Mouse (Mus musculus) hindbrain, embryonic 14.5 days (tissue): ENCODE data around the gene Nif3l1. TPM values are rescaled to one million over a fixed set of nuclear protein-coding genes. Genes with fewer than 3 reads are reported as not detected.

Source experiments
- ATAC-seq: fragments of 200-750 bp; cut with Nextera tagmentation; 2 replicates; pipeline ENCODE4 v1.8.0; 2017; ENCODE audit warnings: moderate number of reproducible peaks, mild to moderate bottlenecking, moderate TSS enrichment, moderate library complexity; ENCODE audit not compliant: low FRiP score
- DNase-seq: peaks from one replicate; pipeline ENCODE4 v3.0.0-alpha.2; 2015; ENCODE audit warnings: low spot score
- H3K27ac ChIP-seq: fragments of 300-500 bp; sonication (generic); 2 replicates; pipeline ENCODE4 v1.5.1; 2014; ENCODE audit warnings: mild to moderate bottlenecking, moderate library complexity
- H3K27me3 ChIP-seq: fragments of 300-500 bp; sonication (generic); 2 replicates; pipeline ENCODE4 v1.6.1; 2014; ENCODE audit warnings: mild to moderate bottlenecking, low read length, mixed read lengths; ENCODE audit not compliant: control insufficient read depth, insufficient read depth
- H3K36me3 ChIP-seq: fragments of 300-500 bp; sonication (generic); replicated peaks from 2 replicates; pipeline ENCODE4 v1.6.1; 2014; ENCODE audit not compliant: control insufficient read depth, insufficient read depth
- H3K4me1 ChIP-seq: fragments of 300-500 bp; sonication (generic); replicated peaks from 2 replicates; pipeline ENCODE4 v1.6.1; 2014; ENCODE audit warnings: antibody characterized with exemption, low read length, mixed read lengths; ENCODE audit not compliant: control insufficient read depth, insufficient read depth
- H3K4me2 ChIP-seq: fragments of 300-500 bp; sonication (generic); replicated peaks from 2 replicates; pipeline ENCODE4 v1.6.1; 2014; ENCODE audit warnings: mild to moderate bottlenecking, moderate library complexity
- H3K4me3 ChIP-seq: fragments of 300-500 bp; sonication (generic); replicated peaks from 2 replicates; pipeline ENCODE4 v1.5.1; 2014; ENCODE audit warnings: mild to moderate bottlenecking, low read length
- H3K9ac ChIP-seq: fragments of 300-500 bp; sonication (generic); 2 replicates; pipeline ENCODE4 v1.6.1; 2014
- H3K9me3 ChIP-seq: fragments of 300-500 bp; sonication (generic); 2 replicates; pipeline ENCODE4 v1.6.1; 2016; ENCODE audit warnings: low read length; ENCODE audit not compliant: control insufficient read depth
- WGBS: fragments of 180-500 bp; shearing (Covaris S2); extraction: QIAGEN DNeasy Blood & Tissue Kit; methylation state at CpG from one replicate; pipeline ENCODE4 v1.1.7; 2014; 5-methylcytosine and 5-hydroxymethylcytosine counted together
- polyA plus RNA-seq: library from polyadenylated mRNA; unstranded; fragments of >200 nt; fragmentation: Nextera tagmentation; extraction: Ambion mirVana; gene quantifications from 2 replicates; pipeline ENCODE4 v1.2.1, GENCODE M21; 2014

Gene Nif3l1
- polyA plus RNA-seq, 1 experiment from 2014 or later, result 51.6 TPM

DNA sequence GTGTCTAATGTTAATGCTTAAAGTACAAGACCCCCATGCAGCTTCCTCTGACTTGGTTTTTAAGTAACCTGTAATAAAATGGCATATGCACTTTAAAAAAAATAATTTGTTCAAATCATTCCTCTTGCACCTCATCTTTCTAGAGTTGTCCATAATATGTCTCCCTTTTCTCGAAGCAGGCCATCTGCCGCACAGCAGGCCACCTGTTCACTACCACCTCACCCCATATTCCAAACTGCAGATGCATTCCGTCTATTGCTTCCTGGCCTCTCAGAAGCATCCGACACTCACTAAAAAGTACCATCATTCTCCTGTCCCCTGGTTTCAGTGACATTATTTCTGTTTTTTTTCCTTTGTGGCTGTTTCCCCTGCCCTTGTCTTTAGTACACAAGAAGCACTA lies 20.6 kb downstream of the Nif3l1 start:
- H3K27me3 ChIP-seq, result no peaks in the 10 kb centered on the region
- H3K9me3 ChIP-seq, result no peaks in the 10 kb centered on the region
- H3K4me1 ChIP-seq, result no peaks in the 10 kb centered on the region
- ATAC-seq (no peak), DNase-seq (no peak)
- H3K36me3 ChIP-seq, result peaks cover 85% of the 10 kb centered on the region
- WGBS, result 94% methylated on average over 4 of the region's 4 CpGs
- H3K4me2 ChIP-seq, result no peak overlapping the region
- no peak overlapping the region for H3K4me3 ChIP-seq
- H3K9ac ChIP-seq, result no peak overlapping the region
- H3K27ac ChIP-seq, result no peak overlapping the region

DNA sequence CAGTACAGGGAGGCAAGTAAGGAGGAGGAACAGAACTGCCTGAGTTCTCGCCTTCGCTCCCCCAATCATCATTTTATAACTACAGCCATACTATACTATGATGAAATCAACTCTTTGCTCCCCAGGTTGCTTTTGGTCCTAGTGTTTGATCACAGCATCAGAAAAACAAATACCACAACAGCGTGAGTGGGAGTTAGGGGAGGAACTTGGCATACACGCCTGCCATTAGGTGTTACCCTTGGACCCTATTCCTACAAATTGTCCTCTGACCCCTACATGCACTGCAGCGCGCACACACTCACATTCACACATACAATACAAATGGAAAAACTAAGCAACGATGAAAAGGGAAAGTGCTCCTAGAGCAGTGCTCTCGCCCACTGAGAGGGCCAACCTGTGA lies 30.7 kb downstream of the Nif3l1 start:
- peaks cover 94% of the 10 kb centered on the region for H3K36me3 ChIP-seq
- DNase-seq, result no peak
- H3K27ac ChIP-seq, result no peak overlapping the region
- no peak overlapping the region for H3K4me2 ChIP-seq
- no peaks in the 10 kb centered on the region for H3K4me1 ChIP-seq
- 99% methylated on average over 8 of the region's 8 CpGs for WGBS
- H3K9ac ChIP-seq, result no peak overlapping the region
- H3K9me3 ChIP-seq, result no peaks in the 10 kb centered on the region
- no peaks in the 10 kb centered on the region for H3K27me3 ChIP-seq
- H3K4me3 ChIP-seq, result no peak overlapping the region
- no peak for ATAC-seq

GRCm38 (mm10) chr1:58482647-58483046 lies 37.7 kb downstream of the Nif3l1 start:
- Histone ChIP-seq H3K36me3 (peaks cover 88% of the 10 kb centered on the region), H3K4me1 (no peaks in the 10 kb centered on the region), H3K9ac (no peak overlapping the region), H3K4me2 (no peak overlapping the region), H3K27ac (no peak overlapping the region), H3K4me3 (no peak overlapping the region), H3K9me3 (no peaks in the 10 kb centered on the region), H3K27me3 (no peaks in the 10 kb centered on the region)
- ATAC-seq (no peak), DNase-seq (no peak)
- 91% methylated on average over 4 of the region's 4 CpGs for WGBS

- Histone ChIP-seq H3K4me2 (no peak overlapping the region), H3K9me3 (no peaks in the 10 kb centered on the region), H3K27me3 (no peaks in the 10 kb centered on the region), H3K9ac (no peak overlapping the region), H3K4me3 (no peak overlapping the region), H3K36me3 (peaks cover 89% of the 10 kb centered on the region), H3K27ac (no peak overlapping the region), H3K4me1 (no peaks in the 10 kb centered on the region)
- no peak for ATAC-seq
- 85% methylated on average over 6 of the region's 6 CpGs for WGBS
- no peak for DNase-seq
These were observed 50.7 kb downstream of the Nif3l1 start for GRCm38 (mm10) chr1:58495603-58496002.

DNA sequence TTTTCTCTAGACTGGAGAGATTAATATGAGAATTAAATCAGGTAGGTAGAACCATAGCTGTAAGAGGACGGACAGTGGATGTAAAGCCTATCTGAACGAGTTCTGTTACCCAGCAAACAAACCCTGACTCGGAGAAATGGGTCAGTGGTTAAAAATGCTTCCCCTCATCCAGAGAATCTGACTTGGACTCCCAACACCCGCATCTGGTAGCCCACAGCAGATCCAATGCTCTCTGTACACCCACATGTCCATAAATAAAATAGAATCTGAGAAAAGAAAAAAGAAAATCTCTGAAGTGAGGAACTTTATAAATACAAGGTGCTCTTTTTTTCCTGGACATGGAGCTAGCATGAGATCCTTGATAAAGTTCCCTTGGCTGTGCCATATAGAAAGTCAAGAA lies 52.7 kb downstream of the Nif3l1 start:
- H3K27me3 ChIP-seq, result no peaks in the 10 kb centered on the region
- WGBS, result 93% methylated on average over 4 of the region's 4 CpGs
- H3K27ac ChIP-seq, result no peak overlapping the region
- H3K9me3 ChIP-seq, result no peaks in the 10 kb centered on the region
- no peak overlapping the region for H3K9ac ChIP-seq
- ATAC-seq (no peak), DNase-seq (no peak)
- H3K4me2 ChIP-seq, result no peak overlapping the region
- H3K4me3 ChIP-seq, result no peak overlapping the region
- peaks cover under 1% of the 10 kb centered on the region; the same call in 1 of the 2 replicates for H3K4me1 ChIP-seq
- H3K36me3 ChIP-seq, result peaks cover 69% of the 10 kb centered on the region

DNA sequence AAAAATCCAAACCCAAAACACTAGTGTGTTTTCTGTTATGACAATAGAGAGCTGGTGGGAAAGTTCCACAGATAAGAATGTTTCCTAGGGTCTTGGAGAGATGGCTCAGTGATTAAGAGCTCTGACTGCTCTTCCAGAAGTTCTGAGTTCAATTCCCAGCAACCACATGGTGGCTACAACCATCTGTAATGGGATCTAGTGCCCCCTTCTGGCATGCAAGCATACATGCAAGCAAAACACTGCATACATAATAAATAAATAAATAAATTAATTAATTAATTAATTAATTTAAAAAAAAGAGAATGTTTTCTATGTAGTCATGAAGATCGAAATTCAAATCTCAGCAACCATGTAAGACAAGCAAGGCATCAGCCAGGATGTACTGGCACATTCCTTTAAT lies 53.8 kb downstream of the Nif3l1 start:
- Histone ChIP-seq H3K27me3 (no peaks in the 10 kb centered on the region), H3K4me1 (peaks cover 11% of the 10 kb centered on the region), H3K27ac (no peak overlapping the region), H3K9me3 (no peaks in the 10 kb centered on the region), H3K4me3 (no peak overlapping the region), H3K36me3 (peaks cover 58% of the 10 kb centered on the region), H3K9ac (no peak overlapping the region), H3K4me2 (no peak overlapping the region)
- 92% methylated on average over 1 of the region's 1 CpGs for WGBS
- ATAC-seq (no peak), DNase-seq (no peak)

- Histone ChIP-seq H3K4me2 (peak overlapping the region; percentile 70), H3K36me3 (peaks cover 24% of the 10 kb centered on the region), H3K4me3 (no peak overlapping the region), H3K4me1 (peaks cover 15% of the 10 kb centered on the region), H3K27me3 (no peaks in the 10 kb centered on the region), H3K9ac (peak overlapping the region; percentile 77; the same call in 1 of the 2 replicates), H3K9me3 (peaks cover 12% of the 10 kb centered on the region), H3K27ac (no peak overlapping the region)
- ATAC-seq (no peak), DNase-seq (no peak)
These were observed 58.2 kb downstream of the Nif3l1 start for GRCm38 (mm10) chr1:58503134-58503533.

GRCm38 (mm10) chr1:58503793-58504370 lies 58.9 kb downstream of the Nif3l1 start:
- 29% methylated on average over 9 of the region's 9 CpGs for WGBS
- Histone ChIP-seq H3K4me1 (peaks cover 15% of the 10 kb centered on the region), H3K27ac (no peak overlapping the region), H3K27me3 (no peaks in the 10 kb centered on the region), H3K4me3 (peak overlapping the region; percentile 70), H3K9ac (peak overlapping the region; percentile 77), H3K36me3 (peaks cover 18% of the 10 kb centered on the region), H3K4me2 (peak overlapping the region; percentile 70), H3K9me3 (peaks cover 18% of the 10 kb centered on the region)
- DNase-seq (no peak), ATAC-seq (no peak)

GRCm38 (mm10) chr1:58504577-58505254 lies 59.8 kb downstream of the Nif3l1 start, which contains the start of gene Orc2:
TSS of gene Orc2 (minus strand) at chr1:58505109.
- H3K9me3 ChIP-seq, result peaks cover 18% of the 10 kb centered on the region
- DNase-seq (peak; percentile 93), ATAC-seq (peak; percentile 100)
- peak within 1 kb of the TSS; percentile 70 for H3K4me3 ChIP-seq
- H3K36me3 ChIP-seq, result peaks cover 10% of the 10 kb centered on the region
- H3K4me2 ChIP-seq, result peak within 1 kb of the TSS; percentile 70
- under 1% methylated on average over 64 of the region's 64 CpGs for WGBS
- peak within 1 kb of the TSS; percentile 77 for H3K9ac ChIP-seq
- peak within 1 kb of the TSS; percentile 67 for H3K27ac ChIP-seq
- H3K4me1 ChIP-seq, result peaks cover 15% of the 10 kb centered on the region
- no peaks in the 10 kb centered on the region for H3K27me3 ChIP-seq
